Mouse (Mus musculus) monocyte, adult 5-6 weeks (primary cell): ENCODE results near the gene Thada. TPM values are rescaled to one million over a fixed set of nuclear protein-coding genes. Genes with fewer than 3 reads are reported as not detected.
A peak's percentile ranks its signal among the peaks of the same experiment; 100 is the strongest.

ENCODE experiments used
- ATAC-seq: fragments of 153-309, 156-312 bp; replicated peaks from 2 replicates; pipeline ENCODE4 v1.8.0; 2017; ENCODE audit warnings: mild to moderate bottlenecking; ENCODE audit not compliant: low TSS enrichment, insufficient number of reproducible peaks, severe bottlenecking, poor library complexity, low FRiP score
- total RNA-seq: library from RNA; stranded (forward); fragments of 200-1000, 200-491, 200-594 nt; gene quantifications from 3 replicates; pipeline ENCODE4 v1.2.3, GENCODE M21; 2017

The Thada gene
- total RNA-seq, 1 experiment from 2014 or later = 20.3 TPM

- ATAC-seq = no peak
Observed at GRCm38 (mm10) chr17:84215264-84215960, 250.6 kb downstream of the Thada start.

GRCm38 (mm10) chr17:84213464-84213863, 252.5 kb downstream of the Thada start:
- no peak for ATAC-seq

GRCm38 (mm10) chr17:84207611-84208010, 258.4 kb downstream of the Thada start:
- no peak for ATAC-seq

GRCm38 (mm10) chr17:84206239-84206638, 259.8 kb downstream of the Thada start:
- ATAC-seq = no peak

GRCm38 (mm10) chr17:84204962-84205361, 261.0 kb downstream of the Thada start:
- ATAC-seq = no peak

- no peak for ATAC-seq
Observed at GRCm38 (mm10) chr17:84203340-84203739, 262.7 kb downstream of the Thada start.

GRCm38 (mm10) chr17:84201183-84201582, 264.8 kb downstream of the Thada start:
- peak; percentile 40; the same call in 1 of the 2 replicates for ATAC-seq

GRCm38 (mm10) chr17:84197912-84198344, 268.1 kb downstream of the Thada start:
- ATAC-seq = no peak

- ATAC-seq = no peak
Observed at GRCm38 (mm10) chr17:84196329-84196728, 269.7 kb downstream of the Thada start.

- no peak for ATAC-seq
Observed at GRCm38 (mm10) chr17:84195835-84196234, 270.2 kb downstream of the Thada start.

- no peak for ATAC-seq
Observed at GRCm38 (mm10) chr17:84195003-84195395, 271.0 kb downstream of the Thada start.

- no peak for ATAC-seq
Observed at GRCm38 (mm10) chr17:84194282-84195002, 271.6 kb downstream of the Thada start.

GRCm38 (mm10) chr17:84193411-84193810, 272.6 kb downstream of the Thada start:
- ATAC-seq = no peak

- no peak for ATAC-seq
Observed at GRCm38 (mm10) chr17:84191946-84192345, 274.1 kb downstream of the Thada start.

- ATAC-seq = 0 out of 2 replicates have a peak, but pooled peaks have one; percentile 4
Observed at GRCm38 (mm10) chr17:84190885-84191284, 275.1 kb downstream of the Thada start.

- ATAC-seq = no peak
Observed at GRCm38 (mm10) chr17:84189127-84189854, 276.7 kb downstream of the Thada start.

- ATAC-seq = peak; percentile 52
Observed at GRCm38 (mm10) chr17:84188374-84188961, 277.5 kb downstream of the Thada start.

GRCm38 (mm10) chr17:84187727-84188373, 278.2 kb downstream of the Thada start, which contains the start of gene Zfp36l2:
Gene Zfp36l2 (minus strand): TSS chr17:84187947.
- ATAC-seq = peak; percentile 2; the same call in 1 of the 2 replicates
